In the genomic region with DNA sequence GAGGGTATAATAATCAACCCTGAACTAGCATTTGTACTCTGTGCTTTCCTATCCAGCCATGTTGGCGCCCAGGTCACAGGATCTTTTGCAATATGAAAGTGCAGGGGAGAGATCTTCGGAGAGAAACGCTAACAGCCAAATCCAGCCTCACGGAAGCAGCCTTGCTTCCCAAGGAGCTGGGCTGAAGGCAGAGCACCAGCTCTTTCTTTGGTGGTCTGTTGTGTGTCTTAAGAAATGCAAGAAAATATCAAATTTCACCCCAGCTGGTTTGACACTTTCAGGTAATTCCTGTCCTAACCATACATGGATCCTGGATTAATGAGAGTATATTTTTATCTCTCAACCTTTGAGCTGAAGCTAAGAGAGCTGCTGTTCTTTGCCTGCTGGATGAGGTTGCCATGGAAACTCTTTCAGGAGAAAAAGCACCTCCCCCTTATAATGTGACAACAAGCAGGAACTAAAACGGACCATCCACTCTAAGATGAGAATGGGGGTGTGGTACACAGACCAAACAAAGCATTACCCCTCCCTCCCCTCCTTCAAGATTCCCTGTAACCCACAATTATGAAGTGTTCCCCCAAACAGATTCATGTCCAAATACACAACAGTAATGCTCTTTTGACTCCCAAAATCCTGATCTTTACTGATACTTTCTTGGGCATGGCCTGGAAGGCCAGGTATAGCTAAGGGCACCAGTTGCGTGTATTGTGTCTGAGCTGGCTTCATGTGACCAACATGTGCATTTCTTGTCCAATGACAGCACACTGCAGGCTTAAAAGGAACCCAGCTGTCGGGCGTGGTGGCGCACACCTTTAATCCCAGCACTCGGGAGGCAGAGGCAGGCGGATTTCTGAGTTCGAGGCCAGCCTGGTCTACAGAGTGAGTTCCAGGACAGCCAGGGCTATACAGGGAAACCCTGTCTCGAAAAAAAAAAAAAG, we compare ENCODE assay signal across 8 mouse cellular contexts. TPM values are rescaled to one million over a fixed set of nuclear protein-coding genes. Genes with fewer than 3 reads are reported as not detected.
A peak's percentile ranks its signal among the peaks of the same experiment; 100 is the strongest.
DNase-seq lines count a peak whose midpoint lies in the region; ATAC-seq and TF ChIP-seq lines count a peak whose summit lies in the region.

No protein-coding gene starts in this region.

- H3K27me3 ChIP-seq in heart, embryonic 15.5 days = peaks cover 3% of the 10 kb centered on the region; the same call in 1 of the 2 replicates
- peaks cover 9% of the 10 kb centered on the region; the same call in 1 of the 2 replicates for H3K27me3 ChIP-seq in liver, postnatal 0 days (ENCODE audit: insufficient read depth, low read length)

- H3K4me2 ChIP-seq in heart, embryonic 15.5 days = peak overlapping the region; percentile 63
- peak overlapping the region; percentile 76 for H3K4me2 ChIP-seq in liver, postnatal 0 days (ENCODE audit: low read depth, low read length)

- H3K4me1 ChIP-seq in heart, embryonic 15.5 days (replicated peaks) = peaks cover 28% of the 10 kb centered on the region
- H3K4me1 ChIP-seq in liver, postnatal 0 days (ENCODE audit: insufficient read depth) = peaks cover 2% of the 10 kb centered on the region; the same call in 1 of the 2 replicates

- peak overlapping the region; percentile 26; the same call in 1 of the 2 replicates for H3K27ac ChIP-seq in heart, embryonic 15.5 days
- no peak overlapping the region for H3K27ac ChIP-seq in liver, postnatal 0 days (ENCODE audit: low read depth)

- peak; percentile 31 for ATAC-seq in common myeloid progenitor, adult 5-6 weeks (replicated peaks; ENCODE audit: low read depth, poor library complexity, severe bottlenecking)
- no peak for ATAC-seq in heart, embryonic 15.5 days (replicated peaks; ENCODE audit: insufficient number of reproducible peaks, insufficient read depth, low FRiP score, low read depth)
- ATAC-seq in liver, postnatal 0 days = no peak
- ATAC-seq in megakaryocyte-erythroid progenitor cell, adult 5-6 weeks (replicated peaks; ENCODE audit: low FRiP score, low TSS enrichment, poor library complexity, severe bottlenecking) = no peak

- TF ChIP-seq EP300 in liver, postnatal 0 days (IDR thresholded peaks at IDR 0.05; ENCODE audit: low read depth) = no peak

- H3K4me3 ChIP-seq in heart, embryonic 15.5 days = peak overlapping the region; percentile 50
- H3K4me3 ChIP-seq in liver, postnatal 0 days (ENCODE audit: low read depth, low read length) = peak overlapping the region; percentile 44

- H3K9ac ChIP-seq in heart, embryonic 15.5 days = peak overlapping the region; percentile 48
- peak overlapping the region; percentile 46 for H3K9ac ChIP-seq in liver, postnatal 0 days (replicated peaks)

- WGBS in heart, embryonic 15.5 days = 55% methylated on average over 13 of the region's 13 CpGs
- 47% methylated on average over 13 of the region's 13 CpGs for WGBS in liver, postnatal 0 days (ENCODE audit: insufficient replicate concordance)

- H3K36me3 ChIP-seq in heart, embryonic 15.5 days = no peaks in the 10 kb centered on the region
- no peaks in the 10 kb centered on the region for H3K36me3 ChIP-seq in liver, postnatal 0 days (replicated peaks; ENCODE audit: insufficient read depth, low read length)

- DNase-seq in heart, adult 11 months = peak; percentile 70
- DNase-seq in heart, adult 9 months (ENCODE audit: low spot score in 2 of 2) = no peak
- DNase-seq in layer of hippocampus, adult 8-10 months (ENCODE audit: low spot score in 2 of 2) = peak; percentile 42 to 56
- DNase-seq in liver, postnatal 0 days = no peak
- DNase-seq in right cerebral cortex, postnatal 4 days = peak; percentile 28

- no peak for TF ChIP-seq CTCF in liver, postnatal 0 days (IDR thresholded peaks at IDR 0.05; ENCODE audit: low read depth)

- no peaks in the 10 kb centered on the region for H3K9me3 ChIP-seq in heart, embryonic 15.5 days (replicated peaks)
- no peaks in the 10 kb centered on the region for H3K9me3 ChIP-seq in liver, postnatal 0 days (ENCODE audit: low read length)

RNA-seq across cellular contexts. Expression of gene Scn3b, which starts 26.8 kb away (rescaled TPM):
- total RNA-seq in common myeloid progenitor, adult 5-6 weeks (2017) = 0.37 and 0.44 TPM in 2 replicates
- polyA plus RNA-seq in heart, embryonic 15.5 days (2015; fragmentation: Nextera tagmentation; extraction: Ambion mirVana) = 1.5 and 5.2 TPM in 2 replicates
- 100 to 1,000 TPM; 166 to 246 (median 209) TPM for total RNA-seq in layer of hippocampus, adult 8-10 months (2022)
- 0.15 TPM in 2 replicates for polyA plus RNA-seq in liver, postnatal 0 days (2015; fragmentation: Nextera tagmentation; extraction: Ambion mirVana)
- not detected in 2 replicates for total RNA-seq in megakaryocyte-erythroid progenitor cell, adult 5-6 weeks (2014; fragmentation: Nextera tagmentation)
- not detected in 2 replicates for total RNA-seq in megakaryocyte-erythroid progenitor cell, adult 5-6 weeks (2017)

RNA-seq across cellular contexts. Expression of gene Zfp202, which starts 50.1 kb away (rescaled TPM):
- 4.6 and 5.0 TPM in 2 replicates for total RNA-seq in common myeloid progenitor, adult 5-6 weeks (2017)
- polyA plus RNA-seq in heart, embryonic 15.5 days (2015; fragmentation: Nextera tagmentation; extraction: Ambion mirVana) = 2.8 and 4.1 TPM in 2 replicates
- total RNA-seq in layer of hippocampus, adult 8-10 months (2022) = 1 to 10 TPM; 3.7 to 5.1 (median 4.4) TPM
- polyA plus RNA-seq in liver, postnatal 0 days (2015; fragmentation: Nextera tagmentation; extraction: Ambion mirVana) = 0.60 and 0.78 TPM in 2 replicates
- total RNA-seq in megakaryocyte-erythroid progenitor cell, adult 5-6 weeks (2014; fragmentation: Nextera tagmentation) = 5.2 and 6.4 TPM in 2 replicates
- 2.2 and 5.1 TPM in 2 replicates for total RNA-seq in megakaryocyte-erythroid progenitor cell, adult 5-6 weeks (2017)

Comparison
In these comparisons a context has a peak if more than half of its experiments do, and no peak if none do; other contexts are left out.
1. DNase-seq: peak in heart, adult 11 months (single experiment), layer of hippocampus, adult 8-10 months (2 of 2) and right cerebral cortex, postnatal 4 days (single experiment); none in heart, adult 9 months (0 of 2) and liver, postnatal 0 days (single experiment).
2. RNA of gene Scn3b, which starts 26.8 kb away (total RNA-seq): 166 to 246 TPM in layer of hippocampus, adult 8-10 months; 0.37 to 0.44 TPM in common myeloid progenitor, adult 5-6 weeks and not detected in megakaryocyte-erythroid progenitor cell, adult 5-6 weeks; every median in the first group is over 100 times any median in the second.